Mouse (Mus musculus) liver, postnatal 0 days (tissue): Measurements from ENCODE around the gene Nipal4.

Experiments
- CTCF ChIP-seq: sonication (generic); IDR thresholded peaks from 2 replicates; pipeline ENCODE4 v1.5.1; 2016; ENCODE audit warnings: antibody characterized with exemption, low read depth
- EP300 ChIP-seq: IDR thresholded peaks from 2 replicates; pipeline ENCODE4 v1.6.1; 2016; ENCODE audit warnings: antibody characterized with exemption, low read depth, mild to moderate bottlenecking

DNA sequence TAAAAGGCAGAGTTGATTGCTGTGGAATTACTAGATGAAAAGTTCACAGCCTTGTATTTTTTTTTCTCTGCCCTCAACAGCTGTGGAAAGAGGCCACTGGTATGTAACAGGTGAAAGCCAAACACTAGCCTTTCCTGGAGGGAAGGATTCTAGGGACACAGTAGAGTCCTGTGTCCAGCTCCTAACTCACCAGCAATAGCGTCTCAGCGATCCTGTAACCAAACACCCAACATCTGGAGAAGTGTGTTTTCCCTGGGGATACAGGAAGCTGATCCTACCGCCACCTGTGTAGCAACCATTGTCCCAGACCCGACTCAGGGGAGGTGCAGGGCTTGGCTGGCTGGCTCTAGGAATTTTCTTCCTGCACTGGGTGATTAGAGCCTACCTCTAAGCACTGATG, 46.7 kb downstream of the Nipal4 start:
- TF ChIP-seq CTCF (no peak), EP300 (no peak)
